Mouse (Mus musculus): ENCODE data around the gene Olfr961. TPM values are rescaled to one million over a fixed set of nuclear protein-coding genes. Genes with fewer than 3 reads are reported as not detected.

Gene Olfr961
- total RNA-seq, 2 experiments from 2014 or later, result not detected

Other genes starting within 250 kb of the Olfr961 start
- gene Olfr952, start 217.9 kb upstream of the Olfr961 start, total RNA-seq (2014; fragmentation: Nextera tagmentation), result not detected in 2 replicates
- not detected in 2 replicates for gene Olfr952, start 217.9 kb upstream of the Olfr961 start, total RNA-seq (2017)
- gene Olfr954, start 188.4 kb upstream of the Olfr961 start, total RNA-seq (2014; fragmentation: Nextera tagmentation), result not detected in 2 replicates
- gene Olfr954, start 188.4 kb upstream of the Olfr961 start, total RNA-seq (2017), result not detected in 2 replicates
- gene Olfr955, start 173.1 kb upstream of the Olfr961 start, total RNA-seq (2014; fragmentation: Nextera tagmentation), result not detected in 2 replicates
- gene Olfr955, start 173.1 kb upstream of the Olfr961 start, total RNA-seq (2017), result not detected in 2 replicates
- not detected in 2 replicates for gene Olfr44, start 151.1 kb upstream of the Olfr961 start, total RNA-seq (2014; fragmentation: Nextera tagmentation)
- gene Olfr44, start 151.1 kb upstream of the Olfr961 start, total RNA-seq (2017), result not detected in 2 replicates
- gene Olfr957, start 129.3 kb upstream of the Olfr961 start, total RNA-seq (2014; fragmentation: Nextera tagmentation), result not detected in 2 replicates
- not detected in 2 replicates for gene Olfr957, start 129.3 kb upstream of the Olfr961 start, total RNA-seq (2017)
- gene Olfr958, start 91.0 kb upstream of the Olfr961 start, total RNA-seq (2014; fragmentation: Nextera tagmentation), result not detected in 2 replicates
- not detected in 2 replicates for gene Olfr958, start 91.0 kb upstream of the Olfr961 start, total RNA-seq (2017)
- not detected in 2 replicates for gene Olfr959, start 69.5 kb upstream of the Olfr961 start, total RNA-seq (2014; fragmentation: Nextera tagmentation)
- gene Olfr959, start 69.5 kb upstream of the Olfr961 start, total RNA-seq (2017), result not detected in 2 replicates
- not detected in 2 replicates for gene AW551984, start 40.7 kb upstream of the Olfr961 start, total RNA-seq (2014; fragmentation: Nextera tagmentation)
- not detected in 2 replicates for gene AW551984, start 40.7 kb upstream of the Olfr961 start, total RNA-seq (2017)
- gene Olfr148, start 34.4 kb upstream of the Olfr961 start, total RNA-seq (2014; fragmentation: Nextera tagmentation), result not detected in 2 replicates
- not detected in 2 replicates for gene Olfr148, start 34.4 kb upstream of the Olfr961 start, total RNA-seq (2017)
- not detected in 2 replicates for gene Olfr960, start 23.7 kb upstream of the Olfr961 start, total RNA-seq (2014; fragmentation: Nextera tagmentation)
- gene Olfr960, start 23.7 kb upstream of the Olfr961 start, total RNA-seq (2017), result not detected in 2 replicates
- gene Olfr963, start 22.1 kb downstream of the Olfr961 start, total RNA-seq (2014; fragmentation: Nextera tagmentation), result not detected in 2 replicates
- not detected in 2 replicates for gene Olfr963, start 22.1 kb downstream of the Olfr961 start, total RNA-seq (2017)
- gene Olfr149, start 62.0 kb downstream of the Olfr961 start, total RNA-seq (2014; fragmentation: Nextera tagmentation), result not detected in 2 replicates
- not detected in 2 replicates for gene Olfr149, start 62.0 kb downstream of the Olfr961 start, total RNA-seq (2017)
- not detected in 2 replicates for gene Olfr965, start 66.3 kb downstream of the Olfr961 start, total RNA-seq (2014; fragmentation: Nextera tagmentation)
- gene Olfr965, start 66.3 kb downstream of the Olfr961 start, total RNA-seq (2017), result not detected in 2 replicates
- gene Olfr150, start 85.9 kb downstream of the Olfr961 start, total RNA-seq (2014; fragmentation: Nextera tagmentation), result not detected in 2 replicates
- not detected in 2 replicates for gene Olfr150, start 85.9 kb downstream of the Olfr961 start, total RNA-seq (2017)
- gene Olfr967, start 101.2 kb downstream of the Olfr961 start, total RNA-seq (2014; fragmentation: Nextera tagmentation), result not detected in 2 replicates
- not detected in 2 replicates for gene Olfr967, start 101.2 kb downstream of the Olfr961 start, total RNA-seq (2017)
- not detected in 2 replicates for gene Olfr968, start 138.2 kb downstream of the Olfr961 start, total RNA-seq (2014; fragmentation: Nextera tagmentation)
- not detected in 2 replicates for gene Olfr968, start 138.2 kb downstream of the Olfr961 start, total RNA-seq (2017)
- gene Olfr969, start 145.9 kb downstream of the Olfr961 start, total RNA-seq (2014; fragmentation: Nextera tagmentation), result not detected in 2 replicates
- gene Olfr969, start 145.9 kb downstream of the Olfr961 start, total RNA-seq (2017), result not detected in 2 replicates
- not detected in 2 replicates for gene Olfr970, start 163.8 kb downstream of the Olfr961 start, total RNA-seq (2014; fragmentation: Nextera tagmentation)
- gene Olfr970, start 163.8 kb downstream of the Olfr961 start, total RNA-seq (2017), result not detected in 2 replicates
- not detected in 2 replicates for gene Olfr971, start 191.8 kb downstream of the Olfr961 start, total RNA-seq (2014; fragmentation: Nextera tagmentation)
- gene Olfr971, start 191.8 kb downstream of the Olfr961 start, total RNA-seq (2017), result not detected in 2 replicates
- not detected in 2 replicates for gene Olfr972, start 221.3 kb downstream of the Olfr961 start, total RNA-seq (2014; fragmentation: Nextera tagmentation)
- gene Olfr972, start 221.3 kb downstream of the Olfr961 start, total RNA-seq (2017), result not detected in 2 replicates

Measured in megakaryocyte-erythroid progenitor cell, adult 5-6 weeks (primary cell).